Mouse (Mus musculus): ENCODE results near the gene Zfr2. TPM values are rescaled to one million over a fixed set of nuclear protein-coding genes. Genes with fewer than 3 reads are reported as not detected.
A peak's percentile ranks its signal among the peaks of the same experiment; 100 is the strongest.

The Zfr2 gene
- polyA plus RNA-seq, 2 experiments: 9.7 to 39.7 TPM

DNA sequence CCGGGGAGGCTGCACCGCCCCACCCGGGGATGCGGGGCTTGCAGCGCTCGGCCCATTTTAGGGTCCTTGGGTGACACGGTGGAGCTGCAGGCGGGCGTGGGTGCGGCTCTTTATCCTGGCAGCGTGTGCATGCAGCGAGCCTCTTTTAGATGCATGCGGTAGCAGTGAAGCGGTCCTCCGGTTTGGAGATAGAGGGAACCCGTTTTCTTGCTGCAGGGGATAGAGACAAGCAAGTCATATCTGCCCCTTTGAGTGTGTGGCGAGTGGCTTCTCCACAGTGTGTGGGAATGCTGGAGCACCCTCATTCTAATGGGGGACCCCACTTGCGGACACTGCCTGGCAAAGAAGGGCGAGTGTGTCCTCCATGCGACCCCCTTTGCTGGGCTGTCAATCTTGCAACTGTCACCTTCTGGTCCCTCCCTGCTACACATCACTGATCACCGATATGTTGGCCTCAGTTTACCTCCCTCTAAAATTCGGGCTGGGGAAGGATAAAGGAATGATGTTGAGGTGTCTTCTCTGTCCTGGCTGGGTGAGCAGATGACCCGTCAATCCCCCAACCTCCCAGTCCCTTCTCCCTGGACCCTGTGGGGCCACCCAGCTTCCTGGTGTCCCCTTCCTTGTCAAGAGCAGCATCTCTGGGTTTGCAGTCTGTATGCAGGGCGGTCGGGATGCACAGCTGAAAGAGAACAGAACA, 60.5 kb downstream of the Zfr2 start:
- DNase-seq (ENCODE audit: low spot score): no peak
- Histone ChIP-seq H3K9ac (ENCODE audit: low read depth, low read length, severe bottlenecking) (peak overlapping the region; percentile 77), H3K36me3 (ENCODE audit: control insufficient read depth, insufficient read depth, low read length) (no peaks in the 10 kb centered on the region), H3K27ac (replicated peaks; ENCODE audit: low read depth, low read length) (peak overlapping the region; percentile 83), H3K27me3 (ENCODE audit: control insufficient read depth, insufficient read depth, low read length) (peaks cover 13% of the 10 kb centered on the region; the same call in 1 of the 2 replicates), H3K4me2 (replicated peaks; ENCODE audit: low read depth, low read length, severe bottlenecking) (peak overlapping the region; percentile 96), H3K4me3 (replicated peaks; ENCODE audit: low read length) (peak overlapping the region; percentile 81), H3K4me1 (ENCODE audit: control insufficient read depth, insufficient read depth, low read length) (peaks cover 14% of the 10 kb centered on the region), H3K9me3 (ENCODE audit: control insufficient read depth, low read length) (no peaks in the 10 kb centered on the region)
- 2% methylated on average over 25 of the region's 25 CpGs for WGBS
- ATAC-seq (ENCODE audit: low FRiP score, low read depth): no peak
- no peak for TF ChIP-seq POLR2A (IDR thresholded peaks at IDR 0.05; ENCODE audit: borderline replicate concordance, extremely low read depth, insufficient read depth, insufficient read length)

DNA sequence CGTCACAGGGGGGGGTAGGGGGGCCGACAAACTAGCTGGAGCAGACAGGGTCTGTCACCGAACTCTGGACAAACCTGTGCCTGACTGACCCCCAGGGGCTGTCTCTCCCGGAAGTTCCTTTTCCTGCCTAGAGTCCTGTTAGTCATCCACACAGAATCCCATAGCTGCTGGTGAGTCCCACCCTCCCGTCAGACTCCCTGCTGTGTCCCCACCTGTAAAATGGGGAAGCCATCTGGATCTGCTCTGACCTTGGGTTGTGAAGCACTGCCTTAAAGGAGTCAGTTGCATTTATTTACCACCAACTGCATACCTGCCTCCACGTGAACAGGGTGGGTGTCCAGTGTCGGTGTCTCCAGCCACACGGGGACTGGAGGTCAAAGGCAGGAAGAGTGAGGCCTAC, 61.5 kb downstream of the Zfr2 start:
- Histone ChIP-seq H3K4me3 (replicated peaks; ENCODE audit: low read length) (peak overlapping the region; percentile 81), H3K4me2 (replicated peaks; ENCODE audit: low read depth, low read length, severe bottlenecking) (peak overlapping the region; percentile 96), H3K9ac (ENCODE audit: low read depth, low read length, severe bottlenecking) (peak overlapping the region; percentile 77), H3K36me3 (ENCODE audit: control insufficient read depth, insufficient read depth, low read length) (no peaks in the 10 kb centered on the region), H3K27ac (replicated peaks; ENCODE audit: low read depth, low read length) (no peak overlapping the region), H3K4me1 (ENCODE audit: control insufficient read depth, insufficient read depth, low read length) (peaks cover 14% of the 10 kb centered on the region), H3K9me3 (ENCODE audit: control insufficient read depth, low read length) (no peaks in the 10 kb centered on the region), H3K27me3 (ENCODE audit: control insufficient read depth, insufficient read depth, low read length) (peaks cover 13% of the 10 kb centered on the region; the same call in 1 of the 2 replicates)
- no peak for TF ChIP-seq POLR2A (IDR thresholded peaks at IDR 0.05; ENCODE audit: borderline replicate concordance, extremely low read depth, insufficient read depth, insufficient read length)
- whole genome bisulfite sequencing: 39% methylated on average over 8 of the region's 8 CpGs
- no peak for ATAC-seq (ENCODE audit: low FRiP score, low read depth)
- DNase-seq (ENCODE audit: low spot score): no peak

DNA sequence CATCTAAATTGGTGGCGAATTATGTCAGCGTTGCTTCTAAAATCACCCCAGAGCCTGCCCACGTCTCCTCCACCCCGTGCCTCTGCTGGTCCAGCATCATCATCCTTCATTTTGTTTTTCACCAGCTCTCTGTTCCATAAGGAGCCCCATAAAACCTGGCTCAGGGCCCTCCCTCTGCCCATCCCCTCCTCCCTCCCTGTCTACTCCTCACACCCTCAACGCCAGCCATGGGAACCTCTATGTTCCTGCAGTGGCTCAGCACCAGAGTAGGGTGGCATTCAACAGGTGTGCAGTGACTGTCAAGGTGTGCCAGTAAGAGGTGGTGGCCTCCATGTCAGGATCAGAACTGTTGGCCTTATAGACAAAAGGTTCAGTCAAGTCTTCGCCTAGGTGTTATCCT, 62.2 kb downstream of the Zfr2 start:
- ATAC-seq (ENCODE audit: low FRiP score, low read depth) (no peak), DNase-seq (ENCODE audit: low spot score) (no peak)
- Histone ChIP-seq H3K4me1 (ENCODE audit: control insufficient read depth, insufficient read depth, low read length) (peaks cover 14% of the 10 kb centered on the region), H3K27me3 (ENCODE audit: control insufficient read depth, insufficient read depth, low read length) (peaks cover 8% of the 10 kb centered on the region; the same call in 1 of the 2 replicates), H3K4me3 (replicated peaks; ENCODE audit: low read length) (no peak overlapping the region), H3K9ac (ENCODE audit: low read depth, low read length, severe bottlenecking) (no peak overlapping the region), H3K4me2 (replicated peaks; ENCODE audit: low read depth, low read length, severe bottlenecking) (no peak overlapping the region), H3K9me3 (ENCODE audit: control insufficient read depth, low read length) (no peaks in the 10 kb centered on the region), H3K36me3 (ENCODE audit: control insufficient read depth, insufficient read depth, low read length) (0 out of 2 replicates have a peak, but pooled peaks cover 3% of the 10 kb centered on the region), H3K27ac (replicated peaks; ENCODE audit: low read depth, low read length) (no peak overlapping the region)
- TF ChIP-seq POLR2A (IDR thresholded peaks at IDR 0.05; ENCODE audit: borderline replicate concordance, extremely low read depth, insufficient read depth, insufficient read length): no peak
- 91% methylated on average over 6 of the region's 6 CpGs for WGBS

DNA sequence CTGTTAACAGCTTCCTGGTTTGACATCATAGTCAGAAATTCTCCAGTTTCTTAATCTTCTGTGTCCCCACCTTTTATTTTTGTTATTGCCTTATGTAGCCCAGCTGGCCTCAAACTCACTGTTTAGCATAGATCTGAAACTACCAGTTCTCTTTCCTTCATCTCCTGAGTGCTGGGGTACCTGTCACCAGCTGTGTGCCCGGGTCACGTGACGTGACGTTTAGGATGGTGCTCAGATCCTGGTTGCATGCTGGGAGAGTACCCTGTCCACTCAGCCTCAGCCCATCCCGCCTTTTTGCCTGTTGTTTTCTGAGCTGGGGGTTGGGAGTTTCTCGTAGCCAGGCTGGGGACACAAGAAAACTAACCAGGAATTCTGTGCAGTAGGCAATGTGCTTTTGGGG, 64.3 kb downstream of the Zfr2 start:
- TF ChIP-seq POLR2A (IDR thresholded peaks at IDR 0.05; ENCODE audit: borderline replicate concordance, extremely low read depth, insufficient read depth, insufficient read length): no peak

DNA sequence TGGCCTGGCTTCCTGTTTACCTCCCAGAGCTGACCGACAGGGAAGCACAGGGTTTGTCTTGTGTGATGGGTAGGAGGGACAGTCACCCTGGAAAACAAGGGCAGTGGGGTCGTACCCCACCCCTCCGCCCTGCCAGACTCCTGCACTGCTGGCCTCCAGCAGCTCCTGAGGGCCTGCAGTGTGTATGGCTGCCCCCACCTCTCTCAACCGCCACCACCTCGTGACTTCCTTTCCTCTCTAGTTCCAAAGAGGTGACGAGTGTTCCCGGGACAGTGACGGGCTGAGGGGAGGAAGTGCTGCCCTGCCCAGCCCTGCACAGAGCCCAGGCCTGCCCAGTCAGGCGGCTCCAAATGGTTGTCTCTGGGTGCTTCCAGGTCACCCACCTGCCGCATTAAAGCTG, 64.9 kb downstream of the Zfr2 start:
- DNase-seq (ENCODE audit: low spot score): no peak
- no peak for ATAC-seq (ENCODE audit: low FRiP score, low read depth)
- Histone ChIP-seq H3K27ac (replicated peaks; ENCODE audit: low read depth, low read length) (0 out of 2 replicates have a peak overlapping the region, but pooled peaks have one; percentile 38), H3K4me3 (replicated peaks; ENCODE audit: low read length) (no peak overlapping the region), H3K9me3 (ENCODE audit: control insufficient read depth, low read length) (no peaks in the 10 kb centered on the region), H3K27me3 (ENCODE audit: control insufficient read depth, insufficient read depth, low read length) (no peaks in the 10 kb centered on the region), H3K4me1 (ENCODE audit: control insufficient read depth, insufficient read depth, low read length) (peaks cover 14% of the 10 kb centered on the region), H3K9ac (ENCODE audit: low read depth, low read length, severe bottlenecking) (no peak overlapping the region), H3K4me2 (replicated peaks; ENCODE audit: low read depth, low read length, severe bottlenecking) (no peak overlapping the region), H3K36me3 (ENCODE audit: control insufficient read depth, insufficient read depth, low read length) (0 out of 2 replicates have a peak, but pooled peaks cover 3% of the 10 kb centered on the region)
- no peak for TF ChIP-seq POLR2A (IDR thresholded peaks at IDR 0.05; ENCODE audit: borderline replicate concordance, extremely low read depth, insufficient read depth, insufficient read length)
- 45% methylated on average over 10 of the region's 10 CpGs for WGBS

More for the DNA sequence above, 64.3 kb downstream of the Zfr2 start:
- 0 out of 2 replicates have a peak, but pooled peaks cover 3% of the 10 kb centered on the region for H3K36me3 ChIP-seq (ENCODE audit: control insufficient read depth, insufficient read depth, low read length)
- H3K9ac ChIP-seq (ENCODE audit: low read depth, low read length, severe bottlenecking): no peak overlapping the region
- H3K4me3 ChIP-seq (replicated peaks; ENCODE audit: low read length): no peak overlapping the region
- WGBS: 78% methylated on average over 6 of the region's 6 CpGs
- DNase-seq (ENCODE audit: low spot score) (no peak), ATAC-seq (ENCODE audit: low FRiP score, low read depth) (no peak)
- no peak overlapping the region for H3K27ac ChIP-seq (replicated peaks; ENCODE audit: low read depth, low read length)
- 0 out of 2 replicates have a peak, but pooled peaks cover 2% of the 10 kb centered on the region for H3K27me3 ChIP-seq (ENCODE audit: control insufficient read depth, insufficient read depth, low read length)
- no peaks in the 10 kb centered on the region for H3K9me3 ChIP-seq (ENCODE audit: control insufficient read depth, low read length)
- peaks cover 14% of the 10 kb centered on the region for H3K4me1 ChIP-seq (ENCODE audit: control insufficient read depth, insufficient read depth, low read length)
- H3K4me2 ChIP-seq (replicated peaks; ENCODE audit: low read depth, low read length, severe bottlenecking): no peak overlapping the region
